Mouse (Mus musculus) neutrophil, adult 59 days (primary cell): ENCODE measurements around the gene Scml2. TPM values are rescaled to one million over a fixed set of nuclear protein-coding genes. Genes with fewer than 3 reads are reported as not detected.

Source experiments
- total RNA-seq, 2 experiments: library from RNA; stranded (reverse); gene quantifications; 1 replicate in 1 of 2; 2 replicates in 1 of 2; pipeline ENCODE4 v1.2.4; 2023

The Scml2 gene
- total RNA-seq, result 1 to 10 TPM; 1.2 TPM

GRCm38 (mm10) chrX:161116893-161117292 lies at the start of gene Scml2:
TSS of gene Scml2 (plus strand) at chrX:161117193.

GRCm38 (mm10) chrX:161287156-161287555 lies 170.2 kb downstream of the Scml2 start, which contains the start of gene Gm15262:
TSS of gene Gm15262 (plus strand) at chrX:161287456.

Other genes with a start within 250 kb of the Scml2 start
- not detected for gene Gja6, start 210.1 kb upstream of the Scml2 start, total RNA-seq
- under 1 TPM; 0.64 to 0.73 TPM for gene Cdkl5, start 122.5 kb upstream of the Scml2 start, total RNA-seq
- not detected for gene Gm15262, start 170.3 kb downstream of the Scml2 start, total RNA-seq